Mouse (Mus musculus): Measurements from ENCODE around the gene Klhl36. TPM values are rescaled to one million over a fixed set of nuclear protein-coding genes. Genes with fewer than 3 reads are reported as not detected.

Klhl36 gene
- polyA plus RNA-seq, 1 experiment from 2014 or later = 12.2 TPM

GRCm38 (mm10) chr8:119832101-119832617 lies 29.9 kb upstream of the Klhl36 start:
- H3K4me3 ChIP-seq (ENCODE audit: low read length) = 0 out of 2 replicates have a peak overlapping the region, but pooled peaks have one; percentile 2
- H3K27me3 ChIP-seq (replicated peaks; ENCODE audit: control insufficient read depth, insufficient read depth, low read length) = no peaks in the 10 kb centered on the region
- peak overlapping the region; percentile 28 for H3K4me2 ChIP-seq (ENCODE audit: low read depth, low read length)
- peak overlapping the region; percentile 49 for H3K9ac ChIP-seq (ENCODE audit: low read depth, low read length)
- H3K4me1 ChIP-seq (ENCODE audit: control insufficient read depth, insufficient read depth, low read length) = peaks cover 81% of the 10 kb centered on the region
- no peaks in the 10 kb centered on the region for H3K9me3 ChIP-seq (ENCODE audit: control insufficient read depth, low read length)
- H3K36me3 ChIP-seq (ENCODE audit: control insufficient read depth, insufficient read depth, low read length) = no peaks in the 10 kb centered on the region
- peak; percentile 21 for ATAC-seq
- H3K27ac ChIP-seq (ENCODE audit: low read length) = peak overlapping the region; percentile 81
- WGBS = 28% methylated on average over 7 of the region's 7 CpGs

DNA sequence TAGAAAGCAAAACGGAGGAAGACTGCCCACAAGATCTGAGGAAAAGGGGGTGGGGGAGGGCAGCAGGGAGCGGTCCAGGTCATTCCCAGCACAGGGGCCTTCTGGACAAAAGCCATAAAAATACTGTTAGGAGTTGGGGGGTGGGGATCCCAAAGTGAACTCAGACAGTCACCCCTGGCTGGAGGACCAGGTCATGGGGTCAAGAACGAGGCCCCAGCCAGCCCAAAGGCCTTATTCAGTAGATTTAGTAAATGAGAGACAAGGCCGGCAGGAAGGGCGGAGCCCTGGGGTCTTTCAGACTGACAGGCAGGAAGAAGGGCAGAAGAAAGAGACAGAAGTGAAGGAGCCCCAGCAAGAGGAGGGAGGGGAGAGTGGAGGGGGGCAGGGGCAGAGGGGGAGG lies 29.1 kb upstream of the Klhl36 start:
- H3K27me3 ChIP-seq (replicated peaks; ENCODE audit: control insufficient read depth, insufficient read depth, low read length) = no peaks in the 10 kb centered on the region
- peak overlapping the region; percentile 81 for H3K27ac ChIP-seq (ENCODE audit: low read length)
- H3K36me3 ChIP-seq (ENCODE audit: control insufficient read depth, insufficient read depth, low read length) = no peaks in the 10 kb centered on the region
- WGBS = 34% methylated on average over 5 of the region's 5 CpGs
- H3K4me3 ChIP-seq (ENCODE audit: low read length) = no peak overlapping the region
- H3K4me2 ChIP-seq (ENCODE audit: low read depth, low read length) = 0 out of 2 replicates have a peak overlapping the region, but pooled peaks have one; percentile 28
- H3K9ac ChIP-seq (ENCODE audit: low read depth, low read length) = peak overlapping the region; percentile 41; the same call in 1 of the 2 replicates
- peaks cover 81% of the 10 kb centered on the region for H3K4me1 ChIP-seq (ENCODE audit: control insufficient read depth, insufficient read depth, low read length)
- ATAC-seq = no peak
- H3K9me3 ChIP-seq (ENCODE audit: control insufficient read depth, low read length) = no peaks in the 10 kb centered on the region

DNA sequence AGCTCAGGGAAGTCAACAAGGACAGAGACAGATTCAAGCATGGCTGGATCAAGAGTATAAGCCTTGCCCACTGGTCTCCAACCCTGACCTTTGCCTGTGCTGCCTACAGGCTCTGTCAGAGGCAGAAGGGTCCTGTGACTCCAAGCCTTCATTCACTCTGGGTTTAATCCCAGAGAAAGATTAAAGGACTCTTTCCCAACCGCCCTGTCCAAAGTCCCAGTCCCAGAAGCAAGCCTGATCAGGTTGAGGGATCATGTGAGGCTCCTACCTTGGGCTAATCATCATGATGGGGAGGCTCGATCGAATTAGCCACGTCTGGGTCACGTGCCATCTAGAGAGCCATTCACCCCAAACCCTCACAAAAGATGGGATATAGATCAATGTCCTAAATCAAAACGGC lies 27.4 kb upstream of the Klhl36 start:
- peak; percentile 32 for ATAC-seq
- Histone ChIP-seq H3K27me3 (replicated peaks; ENCODE audit: control insufficient read depth, insufficient read depth, low read length) (no peaks in the 10 kb centered on the region), H3K4me3 (ENCODE audit: low read length) (no peak overlapping the region), H3K4me1 (ENCODE audit: control insufficient read depth, insufficient read depth, low read length) (peaks cover 70% of the 10 kb centered on the region), H3K27ac (ENCODE audit: low read length) (peak overlapping the region; percentile 85), H3K4me2 (ENCODE audit: low read depth, low read length) (no peak overlapping the region), H3K36me3 (ENCODE audit: control insufficient read depth, insufficient read depth, low read length) (no peaks in the 10 kb centered on the region), H3K9ac (ENCODE audit: low read depth, low read length) (no peak overlapping the region; the same call in 1 of the 2 replicates), H3K9me3 (ENCODE audit: control insufficient read depth, low read length) (no peaks in the 10 kb centered on the region)
- WGBS = 76% methylated on average over 6 of the region's 6 CpGs

- ATAC-seq = no peak
- 81% methylated on average over 5 of the region's 5 CpGs for WGBS
- no peak overlapping the region for H3K9ac ChIP-seq (ENCODE audit: low read depth, low read length)
- H3K4me3 ChIP-seq (ENCODE audit: low read length) = no peak overlapping the region
- no peaks in the 10 kb centered on the region for H3K9me3 ChIP-seq (ENCODE audit: control insufficient read depth, low read length)
- H3K27ac ChIP-seq (ENCODE audit: low read length) = peak overlapping the region; percentile 43
- H3K27me3 ChIP-seq (replicated peaks; ENCODE audit: control insufficient read depth, insufficient read depth, low read length) = no peaks in the 10 kb centered on the region
- peaks cover 64% of the 10 kb centered on the region for H3K4me1 ChIP-seq (ENCODE audit: control insufficient read depth, insufficient read depth, low read length)
- no peaks in the 10 kb centered on the region for H3K36me3 ChIP-seq (ENCODE audit: control insufficient read depth, insufficient read depth, low read length)
- H3K4me2 ChIP-seq (ENCODE audit: low read depth, low read length) = no peak overlapping the region
These were observed 26.8 kb upstream of the Klhl36 start for GRCm38 (mm10) chr8:119835270-119835669.

- Histone ChIP-seq H3K4me1 (ENCODE audit: control insufficient read depth, insufficient read depth, low read length) (peaks cover 48% of the 10 kb centered on the region), H3K4me3 (ENCODE audit: low read length) (no peak overlapping the region), H3K27ac (ENCODE audit: low read length) (0 out of 2 replicates have a peak overlapping the region, but pooled peaks have one; percentile 1), H3K4me2 (ENCODE audit: low read depth, low read length) (peak overlapping the region; percentile 81), H3K27me3 (replicated peaks; ENCODE audit: control insufficient read depth, insufficient read depth, low read length) (no peaks in the 10 kb centered on the region), H3K9ac (ENCODE audit: low read depth, low read length) (peak overlapping the region; percentile 89; the same call in 1 of the 2 replicates), H3K36me3 (ENCODE audit: control insufficient read depth, insufficient read depth, low read length) (no peaks in the 10 kb centered on the region), H3K9me3 (ENCODE audit: control insufficient read depth, low read length) (no peaks in the 10 kb centered on the region)
- 79% methylated on average over 4 of the region's 4 CpGs for WGBS
- no peak for ATAC-seq
These were observed 25.2 kb upstream of the Klhl36 start for GRCm38 (mm10) chr8:119836831-119837230.

DNA sequence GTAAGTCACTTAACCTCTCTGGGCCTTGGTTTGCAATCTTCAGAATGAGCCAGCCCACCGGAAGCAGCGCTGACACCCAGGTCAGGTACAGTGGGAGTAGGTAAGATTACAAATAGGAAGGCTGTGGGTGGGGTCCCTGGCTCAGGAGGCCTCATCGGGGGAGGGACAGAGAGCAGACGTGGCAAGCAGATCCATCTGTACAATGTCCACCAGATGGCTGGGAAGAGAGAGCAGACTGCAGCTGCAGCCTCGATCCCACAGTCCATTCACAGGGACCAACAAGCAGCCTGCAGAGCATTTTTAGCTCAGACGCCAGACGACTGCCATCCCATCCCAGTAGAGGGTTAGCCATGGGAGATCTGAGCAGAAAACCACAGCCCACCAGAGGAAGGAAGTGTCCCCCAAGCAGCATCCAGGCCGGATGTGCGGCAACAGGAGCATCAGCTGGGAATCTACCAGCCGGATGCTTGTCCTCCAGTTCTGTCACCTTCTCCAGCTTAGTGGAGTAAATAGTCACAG lies 24.5 kb upstream of the Klhl36 start:
- peak overlapping the region; percentile 81 for H3K4me2 ChIP-seq (ENCODE audit: low read depth, low read length)
- no peaks in the 10 kb centered on the region for H3K36me3 ChIP-seq (ENCODE audit: control insufficient read depth, insufficient read depth, low read length)
- H3K4me1 ChIP-seq (ENCODE audit: control insufficient read depth, insufficient read depth, low read length) = peaks cover 40% of the 10 kb centered on the region
- no peak for ATAC-seq
- 21% methylated on average over 10 of the region's 10 CpGs for WGBS
- H3K9ac ChIP-seq (ENCODE audit: low read depth, low read length) = peak overlapping the region; percentile 89
- H3K27me3 ChIP-seq (replicated peaks; ENCODE audit: control insufficient read depth, insufficient read depth, low read length) = no peaks in the 10 kb centered on the region
- peak overlapping the region; percentile 75 for H3K4me3 ChIP-seq (ENCODE audit: low read length)
- peak overlapping the region; percentile 87 for H3K27ac ChIP-seq (ENCODE audit: low read length)
- no peaks in the 10 kb centered on the region for H3K9me3 ChIP-seq (ENCODE audit: control insufficient read depth, low read length)

DNA sequence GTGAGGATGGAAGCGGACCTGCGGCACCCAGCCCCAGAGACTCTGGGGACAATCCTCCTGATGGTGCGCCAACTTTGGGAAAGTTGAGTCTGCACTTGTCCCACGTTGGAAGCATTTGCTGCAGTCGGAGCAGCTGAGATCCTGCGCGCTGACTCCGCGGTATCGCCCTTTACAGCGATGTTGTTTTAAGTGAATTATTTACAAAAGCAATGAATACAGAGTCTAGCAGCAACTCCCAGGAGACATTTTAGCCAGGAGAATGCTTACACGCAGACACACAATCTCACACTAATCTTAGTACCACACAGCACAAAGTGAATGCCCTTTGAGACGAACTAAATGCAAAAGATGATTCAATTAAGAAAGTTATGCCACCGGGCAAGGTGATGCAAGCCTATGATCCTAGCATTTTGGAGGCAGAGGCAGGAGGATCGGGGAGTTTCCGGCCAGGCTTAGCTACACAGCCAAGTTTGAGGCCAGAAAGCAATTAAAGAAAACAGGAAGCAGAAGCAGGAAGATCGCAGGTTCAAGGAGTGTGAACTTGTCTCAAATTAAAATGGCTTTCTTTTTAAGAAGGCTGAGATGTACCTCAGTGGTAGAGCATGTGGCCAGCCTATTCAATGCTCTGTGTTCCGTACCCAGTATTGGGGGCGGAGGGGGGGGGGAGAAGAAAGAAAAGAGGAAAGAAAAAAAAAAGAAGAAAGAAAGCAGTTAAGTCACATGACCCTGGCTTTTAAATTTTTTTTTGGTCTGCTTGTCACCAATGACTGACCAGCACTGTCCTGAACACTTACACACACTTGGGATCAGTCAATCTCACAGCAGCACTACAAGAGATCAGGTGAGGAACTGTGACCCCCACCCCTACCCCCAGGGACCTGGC lies 23.7 kb upstream of the Klhl36 start:
- Histone ChIP-seq H3K9ac (ENCODE audit: low read depth, low read length) (peak overlapping the region; percentile 89), H3K4me1 (ENCODE audit: control insufficient read depth, insufficient read depth, low read length) (peaks cover 33% of the 10 kb centered on the region)
- ATAC-seq = no peak

DNA sequence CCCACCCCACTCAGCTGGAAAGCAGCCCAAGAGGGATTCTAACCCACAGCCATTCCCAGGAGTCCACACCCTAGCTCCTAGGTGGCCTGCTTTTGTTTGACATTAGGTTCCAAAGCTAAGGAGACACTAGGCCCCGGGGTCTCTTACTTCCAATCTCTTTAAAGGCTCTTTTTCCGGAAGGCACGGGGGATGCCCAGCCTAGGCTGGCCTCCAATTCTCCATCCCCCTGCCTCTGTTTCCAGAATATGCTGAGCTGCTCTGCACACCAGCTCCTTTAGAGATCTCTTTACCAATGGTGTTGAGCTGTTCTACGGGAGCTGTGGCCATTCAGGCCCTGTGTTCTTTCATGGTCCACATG lies 23.1 kb upstream of the Klhl36 start:
- peak overlapping the region; percentile 75 for H3K4me3 ChIP-seq (ENCODE audit: low read length)
- H3K9me3 ChIP-seq (ENCODE audit: control insufficient read depth, low read length) = no peaks in the 10 kb centered on the region
- ATAC-seq = no peak
- no peaks in the 10 kb centered on the region for H3K36me3 ChIP-seq (ENCODE audit: control insufficient read depth, insufficient read depth, low read length)
- no peaks in the 10 kb centered on the region for H3K27me3 ChIP-seq (replicated peaks; ENCODE audit: control insufficient read depth, insufficient read depth, low read length)
- peak overlapping the region; percentile 87 for H3K27ac ChIP-seq (ENCODE audit: low read length)
- WGBS = 57% methylated on average over 4 of the region's 4 CpGs
- peak overlapping the region; percentile 89 for H3K9ac ChIP-seq (ENCODE audit: low read depth, low read length)
- peaks cover 27% of the 10 kb centered on the region for H3K4me1 ChIP-seq (ENCODE audit: control insufficient read depth, insufficient read depth, low read length)
- H3K4me2 ChIP-seq (ENCODE audit: low read depth, low read length) = peak overlapping the region; percentile 81

More for the DNA sequence above, 23.7 kb upstream of the Klhl36 start:
- 40% methylated on average over 19 of the region's 19 CpGs for WGBS
- no peaks in the 10 kb centered on the region for H3K27me3 ChIP-seq (replicated peaks; ENCODE audit: control insufficient read depth, insufficient read depth, low read length)
- peak overlapping the region; percentile 87 for H3K27ac ChIP-seq (ENCODE audit: low read length)
- H3K9me3 ChIP-seq (ENCODE audit: control insufficient read depth, low read length) = no peaks in the 10 kb centered on the region
- H3K36me3 ChIP-seq (ENCODE audit: control insufficient read depth, insufficient read depth, low read length) = no peaks in the 10 kb centered on the region
- H3K4me3 ChIP-seq (ENCODE audit: low read length) = peak overlapping the region; percentile 75
- peak overlapping the region; percentile 81 for H3K4me2 ChIP-seq (ENCODE audit: low read depth, low read length)

- WGBS = 6% methylated on average over 14 of the region's 14 CpGs
- peak overlapping the region; percentile 75 for H3K4me3 ChIP-seq (ENCODE audit: low read length)
- H3K9me3 ChIP-seq (ENCODE audit: control insufficient read depth, low read length) = no peaks in the 10 kb centered on the region
- peak overlapping the region; percentile 81 for H3K4me2 ChIP-seq (ENCODE audit: low read depth, low read length)
- H3K27me3 ChIP-seq (replicated peaks; ENCODE audit: control insufficient read depth, insufficient read depth, low read length) = no peaks in the 10 kb centered on the region
- ATAC-seq = no peak
- no peaks in the 10 kb centered on the region for H3K36me3 ChIP-seq (ENCODE audit: control insufficient read depth, insufficient read depth, low read length)
- H3K9ac ChIP-seq (ENCODE audit: low read depth, low read length) = peak overlapping the region; percentile 89
- H3K27ac ChIP-seq (ENCODE audit: low read length) = peak overlapping the region; percentile 87
- peaks cover 24% of the 10 kb centered on the region for H3K4me1 ChIP-seq (ENCODE audit: control insufficient read depth, insufficient read depth, low read length)
These were observed 22.5 kb upstream of the Klhl36 start for GRCm38 (mm10) chr8:119839419-119840021.
